Mouse (Mus musculus) limb, embryonic 11.5 days (tissue): ENCODE data around the gene Thy1. TPM values are rescaled to one million over a fixed set of nuclear protein-coding genes. Genes with fewer than 3 reads are reported as not detected.

Experiments used
- ATAC-seq: fragments of 200-750 bp; cut with Nextera tagmentation; 2 replicates; pipeline ENCODE4 v1.8.0; 2017; ENCODE audit warnings: low read depth; ENCODE audit not compliant: insufficient number of reproducible peaks, low FRiP score, low TSS enrichment
- DNase-seq: peaks from one replicate; pipeline ENCODE4 v3.0.0-alpha.2; 2015; ENCODE audit warnings: low spot score
- H3K27ac ChIP-seq: fragments of 300-500 bp; sonication (generic); replicated peaks from 2 replicates; pipeline ENCODE4 v1.5.1; 2014; ENCODE audit warnings: low read depth, mild to moderate bottlenecking, low read length
- H3K27me3 ChIP-seq: fragments of 300-500 bp; sonication (generic); 2 replicates; pipeline ENCODE4 v1.6.1; 2014; ENCODE audit warnings: mild to moderate bottlenecking, low read length, mixed read lengths; ENCODE audit not compliant: control insufficient read depth, insufficient read depth
- H3K36me3 ChIP-seq: fragments of 300-500 bp; sonication (generic); 2 replicates; pipeline ENCODE4 v1.6.1; 2014; ENCODE audit warnings: mild to moderate bottlenecking, low read length, moderate library complexity, mixed read lengths; ENCODE audit not compliant: control insufficient read depth, insufficient read depth
- H3K4me1 ChIP-seq: fragments of 300-500 bp; sonication (generic); 2 replicates; pipeline ENCODE4 v1.6.1; 2014; ENCODE audit warnings: low read length, mixed read lengths; ENCODE audit not compliant: control insufficient read depth, insufficient read depth
- H3K4me2 ChIP-seq: fragments of 300-500 bp; sonication (generic); 2 replicates; pipeline ENCODE4 v1.6.1; 2014; ENCODE audit warnings: low read depth, mild to moderate bottlenecking, moderate library complexity; ENCODE audit not compliant: severe bottlenecking
- H3K4me3 ChIP-seq: fragments of 300-500 bp; sonication (generic); 2 replicates; pipeline ENCODE4 v1.5.1; 2014; ENCODE audit warnings: low read depth, low read length
- H3K9ac ChIP-seq: fragments of 300-500 bp; sonication (generic); 2 replicates; pipeline ENCODE4 v1.6.1; 2014; ENCODE audit warnings: mild to moderate bottlenecking, low read length
- H3K9me3 ChIP-seq: fragments of 300-500 bp; sonication (generic); 2 replicates; pipeline ENCODE4 v1.6.1; 2016; ENCODE audit warnings: low read length; ENCODE audit not compliant: control insufficient read depth
- WGBS: fragments of 180-500 bp; shearing (Covaris S2); extraction: QIAGEN DNeasy Blood & Tissue Kit; methylation state at CpG from one replicate; pipeline ENCODE4 v1.1.7; 2014; 5-methylcytosine and 5-hydroxymethylcytosine counted together
- polyA plus RNA-seq: library from polyadenylated mRNA; unstranded; fragments of >200 nt; fragmentation: Nextera tagmentation; extraction: Ambion mirVana; gene quantifications from 2 replicates; pipeline ENCODE4 v1.2.1, GENCODE M21; 2014

Gene Thy1
- polyA plus RNA-seq, 1 experiment from 2014 or later: 0.52 TPM

GRCm38 (mm10) chr9:44042396-44042680 lies 846 bp upstream of the Thy1 start:
- H3K4me3 ChIP-seq: no peak overlapping the region
- H3K9me3 ChIP-seq: no peaks in the 10 kb centered on the region
- no peak overlapping the region for H3K9ac ChIP-seq
- no peak overlapping the region for H3K27ac ChIP-seq
- no peak for DNase-seq
- H3K4me2 ChIP-seq: no peak overlapping the region
- WGBS: 76% methylated on average over 1 of the region's 1 CpGs
- H3K4me1 ChIP-seq: peaks cover 4% of the 10 kb centered on the region; the same call in 1 of the 2 replicates
- no peak for ATAC-seq
- no peaks in the 10 kb centered on the region for H3K36me3 ChIP-seq
- peaks cover 29% of the 10 kb centered on the region for H3K27me3 ChIP-seq

DNA sequence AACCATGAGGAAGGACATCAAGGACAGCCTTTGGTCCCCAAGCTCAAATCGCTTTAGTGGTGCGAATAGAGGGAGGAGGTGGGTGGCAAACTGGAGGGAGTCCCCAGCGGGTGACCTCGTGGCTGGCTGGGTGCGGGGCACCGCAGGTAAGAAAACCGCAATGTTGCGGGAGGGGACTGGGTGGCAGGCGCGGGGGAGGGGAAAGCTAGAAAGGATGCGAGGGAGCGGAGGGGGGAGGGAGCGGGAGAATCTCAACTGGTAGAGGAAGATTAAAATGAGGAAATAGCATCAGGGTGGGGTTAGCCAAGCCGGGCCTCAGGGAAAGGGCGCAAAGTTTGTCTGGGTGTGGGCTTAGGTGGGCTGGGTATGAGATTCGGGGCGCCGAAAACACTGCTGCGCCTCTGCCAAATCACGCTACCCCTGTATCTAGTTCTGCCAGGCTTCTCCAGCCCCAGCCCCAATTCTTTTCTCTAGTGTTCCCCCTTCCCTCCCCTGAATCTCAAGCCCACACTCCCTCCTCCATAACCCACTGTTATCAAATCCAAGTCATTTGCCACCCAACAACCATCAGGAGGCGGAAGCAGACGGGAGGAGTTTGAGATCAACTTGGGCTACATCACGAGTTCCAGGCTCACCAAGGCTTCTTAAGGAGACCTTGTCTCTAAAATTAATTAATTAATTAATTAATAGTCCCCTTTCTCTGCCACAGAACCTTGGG lies 683 bp downstream of the Thy1 start:
- no peak overlapping the region for H3K9ac ChIP-seq
- peaks cover 29% of the 10 kb centered on the region for H3K27me3 ChIP-seq
- H3K4me3 ChIP-seq: peak overlapping the region; percentile 26
- DNase-seq (no peak), ATAC-seq (no peak)
- H3K4me1 ChIP-seq: peaks cover 4% of the 10 kb centered on the region; the same call in 1 of the 2 replicates
- no peaks in the 10 kb centered on the region for H3K36me3 ChIP-seq
- peak overlapping the region; percentile 62 for H3K4me2 ChIP-seq
- 2% methylated on average over 23 of the region's 23 CpGs for WGBS
- no peaks in the 10 kb centered on the region for H3K9me3 ChIP-seq
- H3K27ac ChIP-seq: no peak overlapping the region

DNA sequence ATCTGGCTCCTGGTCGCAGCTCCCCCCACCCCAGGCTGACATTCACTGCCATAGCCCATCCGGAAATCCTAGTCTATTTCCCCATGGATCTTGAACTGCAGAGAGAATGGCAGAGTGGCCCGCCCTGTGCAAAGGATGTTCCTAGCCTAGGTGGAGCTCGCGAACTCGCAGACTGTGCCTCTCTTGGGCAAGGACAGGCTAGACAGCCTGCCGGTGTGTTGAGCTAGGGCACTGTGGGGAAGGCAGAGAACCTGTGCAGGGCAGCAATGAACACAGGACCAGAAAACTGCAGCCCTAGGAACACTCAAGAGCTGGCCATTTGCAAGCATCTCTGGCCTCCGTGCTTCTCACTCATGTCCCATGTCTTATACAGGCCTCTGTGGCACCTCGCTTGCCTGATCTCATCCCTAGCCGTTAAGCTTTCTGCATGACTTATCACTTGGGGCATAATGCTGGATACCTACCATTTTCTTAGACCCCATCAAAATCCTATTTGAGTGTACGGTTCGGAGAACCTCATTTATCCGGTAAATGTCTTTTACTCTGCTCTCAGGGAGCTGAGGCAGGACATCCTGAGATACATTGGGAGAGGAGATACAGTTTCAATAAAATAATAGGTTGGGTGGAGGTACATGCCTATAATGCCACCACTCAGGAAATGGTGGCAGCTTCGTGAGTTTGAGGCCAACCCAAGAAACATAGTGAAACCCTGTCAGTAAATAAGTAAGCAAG lies 1.4 kb downstream of the Thy1 start:
- Histone ChIP-seq H3K4me1 (peaks cover 4% of the 10 kb centered on the region; the same call in 1 of the 2 replicates), H3K36me3 (no peaks in the 10 kb centered on the region), H3K4me2 (no peak overlapping the region), H3K9ac (no peak overlapping the region), H3K27me3 (peaks cover 29% of the 10 kb centered on the region), H3K27ac (no peak overlapping the region), H3K9me3 (no peaks in the 10 kb centered on the region), H3K4me3 (no peak overlapping the region)
- DNase-seq (peak; percentile 25), ATAC-seq (no peak)
- WGBS: 43% methylated on average over 14 of the region's 14 CpGs

DNA sequence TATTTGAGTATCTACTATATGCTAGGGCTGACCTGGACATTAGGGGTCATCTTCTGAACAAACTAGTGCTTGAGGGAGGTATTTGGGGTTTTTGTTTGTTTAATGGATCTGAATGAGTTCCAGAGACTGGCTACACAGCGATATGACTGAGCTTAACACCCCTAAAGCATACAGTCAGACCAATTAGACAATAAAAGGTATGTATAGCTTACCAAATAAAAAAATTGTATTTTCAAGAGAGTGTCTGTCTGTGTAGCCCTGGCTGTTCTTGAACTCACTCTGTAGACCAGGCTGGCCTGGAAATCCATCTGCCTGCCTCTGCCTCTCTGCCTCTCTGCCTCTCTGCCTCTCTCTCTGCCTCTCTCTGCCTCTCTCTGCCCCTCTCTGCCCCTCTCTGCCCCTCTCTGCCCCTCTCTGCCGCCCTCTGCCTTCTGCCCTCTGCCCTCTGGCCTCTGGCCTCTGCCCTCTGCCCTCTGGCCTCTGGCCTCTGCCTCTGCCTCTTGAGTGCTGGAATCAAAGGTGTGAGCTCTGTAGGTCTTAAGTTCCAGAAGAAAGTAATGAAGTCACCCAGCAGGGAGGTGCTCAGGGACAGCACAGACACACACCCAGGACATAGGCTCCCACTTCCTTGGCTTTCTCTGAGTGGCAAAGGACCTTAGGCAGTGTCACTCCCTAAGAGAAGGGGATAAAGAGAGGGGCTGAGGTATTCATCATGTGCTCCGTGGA lies 2.1 kb downstream of the Thy1 start:
- H3K27me3 ChIP-seq: peaks cover 29% of the 10 kb centered on the region
- H3K9me3 ChIP-seq: no peaks in the 10 kb centered on the region
- DNase-seq (no peak), ATAC-seq (no peak)
- no peak overlapping the region for H3K4me3 ChIP-seq
- WGBS: 76% methylated on average over 3 of the region's 3 CpGs
- H3K4me2 ChIP-seq: no peak overlapping the region
- peaks cover 4% of the 10 kb centered on the region; the same call in 1 of the 2 replicates for H3K4me1 ChIP-seq
- H3K27ac ChIP-seq: no peak overlapping the region
- H3K36me3 ChIP-seq: no peaks in the 10 kb centered on the region
- no peak overlapping the region for H3K9ac ChIP-seq

DNA sequence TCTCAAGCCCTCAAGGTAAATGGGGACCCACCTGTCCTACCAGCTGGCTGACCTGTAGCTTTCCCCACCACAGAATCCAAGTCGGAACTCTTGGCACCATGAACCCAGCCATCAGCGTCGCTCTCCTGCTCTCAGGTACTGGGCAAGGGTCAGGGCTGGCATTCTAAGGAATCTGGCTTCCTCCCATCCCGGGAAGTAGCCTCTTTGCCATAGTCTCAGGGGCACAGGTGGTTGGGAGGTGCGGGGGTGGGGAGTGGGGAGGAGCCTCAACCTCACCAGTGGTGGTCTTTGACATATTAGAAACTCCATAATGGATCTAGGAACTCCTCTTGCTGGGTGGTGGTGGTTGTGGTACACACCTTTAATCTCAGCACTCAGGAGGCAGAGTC lies 2.7 kb downstream of the Thy1 start:
- Histone ChIP-seq H3K27me3 (peaks cover 29% of the 10 kb centered on the region), H3K9me3 (no peaks in the 10 kb centered on the region), H3K27ac (no peak overlapping the region), H3K4me3 (no peak overlapping the region), H3K9ac (no peak overlapping the region), H3K36me3 (no peaks in the 10 kb centered on the region), H3K4me2 (no peak overlapping the region), H3K4me1 (peaks cover 4% of the 10 kb centered on the region; the same call in 1 of the 2 replicates)
- DNase-seq: no peak
- ATAC-seq: no peak
- 81% methylated on average over 5 of the region's 5 CpGs for WGBS

GRCm38 (mm10) chr9:44046426-44046825 lies 3.2 kb downstream of the Thy1 start:
- Histone ChIP-seq H3K9me3 (no peaks in the 10 kb centered on the region), H3K9ac (no peak overlapping the region), H3K27me3 (peaks cover 29% of the 10 kb centered on the region), H3K27ac (no peak overlapping the region), H3K4me2 (no peak overlapping the region), H3K4me1 (peaks cover 4% of the 10 kb centered on the region; the same call in 1 of the 2 replicates), H3K36me3 (no peaks in the 10 kb centered on the region), H3K4me3 (no peak overlapping the region)
- ATAC-seq (no peak), DNase-seq (no peak)
- 88% methylated on average over 12 of the region's 12 CpGs for WGBS

DNA sequence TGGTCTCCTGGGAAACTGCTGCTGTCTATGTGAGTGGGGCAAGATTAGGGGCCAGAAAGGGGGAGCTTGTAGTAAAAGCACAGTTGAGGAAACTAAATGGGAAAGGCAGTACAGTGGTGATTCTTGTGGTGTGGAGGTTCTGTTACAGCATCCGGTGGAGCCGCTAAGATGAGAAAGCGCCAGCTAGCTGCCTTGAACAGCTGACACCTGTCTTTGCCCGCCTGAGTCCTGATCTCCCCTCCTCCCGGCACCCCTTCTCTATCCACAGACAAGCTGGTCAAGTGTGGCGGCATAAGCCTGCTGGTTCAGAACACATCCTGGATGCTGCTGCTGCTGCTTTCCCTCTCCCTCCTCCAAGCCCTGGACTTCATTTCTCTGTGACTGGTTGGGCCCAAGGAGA lies 3.9 kb downstream of the Thy1 start:
- Histone ChIP-seq H3K9me3 (no peaks in the 10 kb centered on the region), H3K27ac (no peak overlapping the region), H3K27me3 (peaks cover 29% of the 10 kb centered on the region), H3K36me3 (no peaks in the 10 kb centered on the region), H3K4me2 (no peak overlapping the region), H3K9ac (no peak overlapping the region; the same call in 1 of the 2 replicates), H3K4me3 (no peak overlapping the region), H3K4me1 (peaks cover 4% of the 10 kb centered on the region; the same call in 1 of the 2 replicates)
- no peak for DNase-seq
- WGBS: 58% methylated on average over 6 of the region's 6 CpGs
- ATAC-seq: no peak
